Mouse (Mus musculus) stomach, embryonic 15.5 days (tissue): ENCODE results near the gene 1700057G04Rik. TPM values are rescaled to one million over a fixed set of nuclear protein-coding genes. Genes with fewer than 3 reads are reported as not detected.
"Not testable (repeated sequence)": the region's sequence is repeated elsewhere in the genome, so short reads cannot be mapped to it uniquely, and the experiment has no call there.

Experiments used
- ATAC-seq: fragments of 200-750 bp; cut with Nextera tagmentation; 2 replicates; pipeline ENCODE4 v1.8.0; 2017; ENCODE audit warnings: low read depth, moderate number of reproducible peaks, moderate TSS enrichment; ENCODE audit not compliant: insufficient read depth, low FRiP score
- H3K27ac ChIP-seq: fragments of 300-500 bp; sonication (generic); 2 replicates; pipeline ENCODE4 v1.5.1; 2015; ENCODE audit warnings: mild to moderate bottlenecking, inconsistent platforms
- H3K27me3 ChIP-seq: fragments of 300-500 bp; sonication (generic); replicated peaks from 2 replicates; pipeline ENCODE4 v1.6.1; 2015; ENCODE audit warnings: inconsistent platforms
- H3K36me3 ChIP-seq: fragments of 300-500 bp; sonication (generic); 2 replicates; pipeline ENCODE4 v1.6.1; 2015; ENCODE audit warnings: inconsistent platforms
- H3K4me1 ChIP-seq: fragments of 300-500 bp; sonication (generic); 2 replicates; pipeline ENCODE4 v1.6.1; 2015; ENCODE audit warnings: inconsistent platforms
- H3K4me2 ChIP-seq: fragments of 300-500 bp; sonication (generic); 2 replicates; pipeline ENCODE4 v1.6.1; 2015; ENCODE audit warnings: mild to moderate bottlenecking, inconsistent platforms
- H3K4me3 ChIP-seq: fragments of 300-500 bp; sonication (generic); replicated peaks from 2 replicates; pipeline ENCODE4 v1.5.1; 2015; ENCODE audit warnings: inconsistent platforms
- H3K9ac ChIP-seq: fragments of 300-500 bp; sonication (generic); 2 replicates; pipeline ENCODE4 v1.6.1; 2015; ENCODE audit warnings: inconsistent platforms
- H3K9me3 ChIP-seq: fragments of 300-500 bp; sonication (generic); 2 replicates; pipeline ENCODE4 v1.6.1; 2016; ENCODE audit warnings: inconsistent platforms
- WGBS: fragments of 180-500 bp; shearing (Covaris S2); methylation state at CpG from one replicate; pipeline ENCODE4 v1.1.7; 2015; 5-methylcytosine and 5-hydroxymethylcytosine counted together
- polyA plus RNA-seq: library from polyadenylated mRNA; unstranded; fragments of >200 nt; fragmentation: Nextera tagmentation; extraction: Ambion mirVana; gene quantifications from 2 replicates; pipeline ENCODE4 v1.2.1, GENCODE M21; 2015

The 1700057G04Rik gene
- polyA plus RNA-seq, 1 experiment from 2014 or later: not detected

DNA sequence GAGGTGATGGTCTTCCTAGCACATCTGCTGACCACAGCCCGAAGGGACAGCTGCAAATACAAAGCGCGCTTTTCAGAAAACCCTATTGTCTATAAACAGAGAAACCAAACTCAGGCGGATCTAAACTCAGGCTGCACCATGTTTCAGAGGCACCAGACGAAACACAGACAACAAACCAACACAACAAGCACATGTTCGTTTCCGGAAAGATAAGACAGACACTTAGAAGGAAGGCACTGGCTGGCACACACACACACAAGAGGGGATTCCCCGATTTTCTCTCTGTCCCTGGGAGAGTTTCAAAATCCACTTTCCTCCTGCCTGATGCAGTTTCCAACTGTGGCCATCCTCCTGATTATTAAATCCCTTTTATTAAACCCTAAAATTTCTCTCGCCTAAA is 16.8 kb downstream of the 1700057G04Rik start:
- H3K36me3 ChIP-seq, H3K27me3 ChIP-seq, H3K4me1 ChIP-seq, H3K4me2 ChIP-seq, H3K4me3 ChIP-seq, H3K9me3 ChIP-seq, H3K27ac ChIP-seq, H3K9ac ChIP-seq, ATAC-seq: not testable (repeated sequence)
- WGBS: 74% methylated on average over 9 of the region's 9 CpGs

GRCm38 (mm10) chr9:92326813-92327212 is 17.6 kb downstream of the 1700057G04Rik start:
- Histone ChIP-seq H3K27me3 (no peaks in the 10 kb centered on the region), H3K36me3 (no peaks in the 10 kb centered on the region), H3K27ac (no peak overlapping the region), H3K9me3 (no peaks in the 10 kb centered on the region), H3K4me3 (no peak overlapping the region), H3K9ac (no peak overlapping the region), H3K4me1 (no peaks in the 10 kb centered on the region), H3K4me2 (no peak overlapping the region)
- no peak for ATAC-seq
- WGBS: 79% methylated on average over 4 of the region's 4 CpGs

- H3K4me2 ChIP-seq: no peak overlapping the region
- ATAC-seq: no peak
- no peaks in the 10 kb centered on the region for H3K9me3 ChIP-seq
- no peak overlapping the region for H3K27ac ChIP-seq
- 86% methylated on average over 4 of the region's 4 CpGs for WGBS
- H3K36me3 ChIP-seq: no peaks in the 10 kb centered on the region
- no peak overlapping the region for H3K4me3 ChIP-seq
- H3K9ac ChIP-seq: no peak overlapping the region
- no peaks in the 10 kb centered on the region for H3K27me3 ChIP-seq
- H3K4me1 ChIP-seq: no peaks in the 10 kb centered on the region
Measured at GRCm38 (mm10) chr9:92331383-92331782, 22.2 kb downstream of the 1700057G04Rik start.

GRCm38 (mm10) chr9:92334845-92335244 is 25.7 kb downstream of the 1700057G04Rik start:
- no peaks in the 10 kb centered on the region for H3K27me3 ChIP-seq
- no peak for ATAC-seq
- WGBS: 92% methylated on average over 10 of the region's 10 CpGs

GRCm38 (mm10) chr9:92335277-92335818 is 26.2 kb downstream of the 1700057G04Rik start:
- Histone ChIP-seq H3K9ac (no peak overlapping the region), H3K36me3 (no peaks in the 10 kb centered on the region), H3K27ac (no peak overlapping the region), H3K4me1 (no peaks in the 10 kb centered on the region), H3K9me3 (no peaks in the 10 kb centered on the region), H3K27me3 (no peaks in the 10 kb centered on the region), H3K4me3 (no peak overlapping the region), H3K4me2 (no peak overlapping the region)
- 84% methylated on average over 6 of the region's 6 CpGs for WGBS
- ATAC-seq: no peak

More at GRCm38 (mm10) chr9:92334845-92335244, 25.7 kb downstream of the 1700057G04Rik start:
- Histone ChIP-seq H3K9ac (no peak overlapping the region), H3K4me2 (no peak overlapping the region), H3K4me3 (no peak overlapping the region), H3K27ac (no peak overlapping the region), H3K36me3 (no peaks in the 10 kb centered on the region), H3K4me1 (no peaks in the 10 kb centered on the region), H3K9me3 (no peaks in the 10 kb centered on the region)

- H3K9me3 ChIP-seq: no peaks in the 10 kb centered on the region
- no peak overlapping the region for H3K4me2 ChIP-seq
- WGBS: 89% methylated on average over 1 of the region's 1 CpGs
- H3K4me1 ChIP-seq: no peaks in the 10 kb centered on the region
- no peak overlapping the region for H3K9ac ChIP-seq
- H3K4me3 ChIP-seq: no peak overlapping the region
- no peak for ATAC-seq
- H3K36me3 ChIP-seq: no peaks in the 10 kb centered on the region
- no peaks in the 10 kb centered on the region for H3K27me3 ChIP-seq
- no peak overlapping the region for H3K27ac ChIP-seq
Measured at GRCm38 (mm10) chr9:92337063-92337462, 27.9 kb downstream of the 1700057G04Rik start.

DNA sequence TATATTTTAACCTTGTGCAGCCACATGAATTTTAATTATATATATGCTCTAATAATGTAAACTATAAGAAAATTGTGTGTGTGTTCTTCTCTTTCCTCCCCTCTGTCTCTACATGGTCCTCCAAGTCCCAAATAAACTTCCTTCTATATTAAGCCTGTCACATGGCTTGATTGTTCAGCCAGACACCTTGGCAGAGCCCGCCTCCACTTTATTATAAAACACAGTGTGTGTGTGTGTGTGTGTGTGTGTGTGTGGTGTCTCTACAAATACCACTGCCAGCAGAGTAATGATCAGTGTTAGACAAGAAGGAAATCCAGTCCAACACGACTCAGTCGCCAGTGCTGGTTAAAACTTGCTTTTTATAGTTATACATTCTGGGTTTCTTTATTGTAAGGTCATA is 28.5 kb downstream of the 1700057G04Rik start:
- H3K27ac ChIP-seq: no peak overlapping the region
- H3K27me3 ChIP-seq: no peaks in the 10 kb centered on the region
- H3K4me2 ChIP-seq: no peak overlapping the region
- H3K9ac ChIP-seq: no peak overlapping the region
- WGBS: 72% methylated on average over 3 of the region's 3 CpGs
- H3K4me3 ChIP-seq: no peak overlapping the region
- no peaks in the 10 kb centered on the region for H3K36me3 ChIP-seq
- no peak for ATAC-seq
- H3K9me3 ChIP-seq: no peaks in the 10 kb centered on the region
- no peaks in the 10 kb centered on the region for H3K4me1 ChIP-seq

DNA sequence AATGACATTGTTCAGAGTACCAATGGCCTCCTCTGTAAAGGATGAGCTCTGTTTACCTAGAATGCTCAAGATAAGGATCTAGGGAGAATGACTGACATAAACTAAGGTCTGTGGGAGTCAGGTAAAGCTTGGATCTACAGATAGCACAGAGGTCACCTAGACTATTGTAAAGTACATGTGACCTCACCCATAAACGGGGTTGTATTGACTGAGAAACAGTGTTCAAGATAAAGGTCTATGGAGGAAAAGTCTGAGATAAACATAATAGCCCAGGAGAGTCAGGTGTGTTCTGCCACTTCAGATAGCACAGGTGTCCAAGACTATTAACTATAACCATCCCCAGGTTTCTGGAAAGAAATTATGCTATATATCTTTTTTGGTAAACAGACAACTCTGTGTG is 29.8 kb downstream of the 1700057G04Rik start:
- no peak overlapping the region for H3K4me3 ChIP-seq
- no peaks in the 10 kb centered on the region for H3K27me3 ChIP-seq
- no peak overlapping the region for H3K27ac ChIP-seq
- no peaks in the 10 kb centered on the region for H3K4me1 ChIP-seq
- 22% methylated on average over 1 of the region's 1 CpGs for WGBS
- no peak overlapping the region for H3K4me2 ChIP-seq
- no peak overlapping the region for H3K9ac ChIP-seq
- ATAC-seq: no peak
- no peaks in the 10 kb centered on the region for H3K36me3 ChIP-seq
- no peaks in the 10 kb centered on the region for H3K9me3 ChIP-seq

DNA sequence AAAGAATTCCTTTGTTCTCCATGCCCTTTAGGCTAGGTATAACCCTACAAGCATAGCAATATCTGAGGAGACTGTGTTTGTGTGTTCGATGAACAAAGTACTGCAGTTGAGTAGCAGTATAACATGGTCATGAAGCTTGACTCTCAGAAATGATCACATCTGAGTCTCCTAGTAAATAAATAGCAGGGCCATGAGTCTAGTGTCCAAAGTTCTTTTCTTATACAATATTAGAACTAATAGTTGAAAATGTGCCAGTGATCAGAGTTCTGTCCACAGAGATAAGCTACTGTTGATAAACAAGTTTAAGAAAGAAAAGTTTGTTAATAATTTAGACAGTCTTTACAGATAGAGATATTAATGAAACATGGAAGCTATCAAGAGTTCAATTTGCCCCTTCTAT is 42.7 kb downstream of the 1700057G04Rik start:
- Histone ChIP-seq H3K27ac (no peak overlapping the region), H3K27me3 (no peaks in the 10 kb centered on the region), H3K36me3 (no peaks in the 10 kb centered on the region), H3K9me3 (no peaks in the 10 kb centered on the region), H3K4me1 (no peaks in the 10 kb centered on the region), H3K4me2 (no peak overlapping the region), H3K4me3 (no peak overlapping the region), H3K9ac (no peak overlapping the region)
- 90% methylated on average over 1 of the region's 1 CpGs for WGBS
- no peak for ATAC-seq

- Histone ChIP-seq H3K27me3 (no peaks in the 10 kb centered on the region), H3K9ac (no peak overlapping the region), H3K4me3 (no peak overlapping the region), H3K27ac (no peak overlapping the region), H3K9me3 (no peaks in the 10 kb centered on the region), H3K36me3 (no peaks in the 10 kb centered on the region), H3K4me2 (no peak overlapping the region), H3K4me1 (no peaks in the 10 kb centered on the region)
- no peak for ATAC-seq
- 71% methylated on average over 3 of the region's 3 CpGs for WGBS
Measured at GRCm38 (mm10) chr9:92353306-92353705, 44.1 kb downstream of the 1700057G04Rik start.

GRCm38 (mm10) chr9:92360691-92361310 is 51.6 kb downstream of the 1700057G04Rik start:
- Histone ChIP-seq H3K4me1 (no peaks in the 10 kb centered on the region), H3K9me3 (no peaks in the 10 kb centered on the region), H3K4me3 (no peak overlapping the region), H3K27ac (no peak overlapping the region), H3K4me2 (no peak overlapping the region), H3K9ac (no peak overlapping the region), H3K36me3 (no peaks in the 10 kb centered on the region), H3K27me3 (no peaks in the 10 kb centered on the region)
- WGBS: 67% methylated on average over 1 of the region's 1 CpGs
- no peak for ATAC-seq

DNA sequence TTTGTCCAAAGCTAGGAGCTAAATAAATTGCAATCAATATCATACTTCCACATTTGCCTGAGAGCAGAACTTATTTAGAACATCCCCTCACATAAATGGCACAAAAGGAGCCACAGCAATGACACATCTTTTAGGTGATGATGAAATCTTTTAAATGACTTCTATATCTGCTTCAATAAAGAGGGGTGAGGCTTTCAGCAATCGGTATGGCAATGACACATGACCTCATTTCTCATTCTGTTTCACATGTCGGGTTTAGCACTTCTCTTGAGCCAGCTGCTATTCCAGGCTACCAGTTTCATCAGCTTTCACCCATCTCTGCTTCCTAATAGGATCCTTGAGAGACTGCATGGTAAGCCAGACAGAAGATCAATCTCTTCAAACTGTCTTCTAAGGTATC is 54.3 kb downstream of the 1700057G04Rik start:
- Histone ChIP-seq H3K4me3 (no peak overlapping the region), H3K4me2 (no peak overlapping the region), H3K27ac (no peak overlapping the region), H3K9me3 (no peaks in the 10 kb centered on the region), H3K9ac (no peak overlapping the region), H3K4me1 (no peaks in the 10 kb centered on the region), H3K27me3 (no peaks in the 10 kb centered on the region), H3K36me3 (no peaks in the 10 kb centered on the region)
- WGBS: 64% methylated on average over 2 of the region's 2 CpGs
- no peak for ATAC-seq

GRCm38 (mm10) chr9:92368920-92369319 is 59.7 kb downstream of the 1700057G04Rik start:
- Histone ChIP-seq H3K9me3 (no peaks in the 10 kb centered on the region), H3K4me2 (no peak overlapping the region), H3K36me3 (no peaks in the 10 kb centered on the region), H3K9ac (no peak overlapping the region), H3K4me3 (no peak overlapping the region), H3K27ac (no peak overlapping the region), H3K27me3 (no peaks in the 10 kb centered on the region), H3K4me1 (no peaks in the 10 kb centered on the region)
- no peak for ATAC-seq
